Mouse (Mus musculus) stomach, embryonic 16.5 days (tissue): ENCODE data around the gene Dock11. TPM values are rescaled to one million over a fixed set of nuclear protein-coding genes. Genes with fewer than 3 reads are reported as not detected.

Experiments
- ATAC-seq: fragments of 200-750 bp; cut with Nextera tagmentation; 2 replicates; pipeline ENCODE4 v1.8.0; 2017; ENCODE audit warnings: moderate number of reproducible peaks, moderate TSS enrichment; ENCODE audit not compliant: insufficient read depth, low FRiP score
- H3K27ac ChIP-seq: fragments of 300-500 bp; sonication (generic); 2 replicates; pipeline ENCODE4 v1.5.1; 2014; ENCODE audit warnings: low read length
- H3K27me3 ChIP-seq: fragments of 300-500 bp; sonication (generic); 2 replicates; pipeline ENCODE4 v1.6.1; 2014; ENCODE audit warnings: low read length, control low read depth, mixed read lengths; ENCODE audit not compliant: control insufficient read depth, insufficient read depth
- H3K36me3 ChIP-seq: fragments of 300-500 bp; sonication (generic); 2 replicates; pipeline ENCODE4 v1.6.1; 2014; ENCODE audit warnings: low read length; ENCODE audit not compliant: control insufficient read depth, insufficient read depth
- H3K4me1 ChIP-seq: fragments of 300-500 bp; sonication (generic); 2 replicates; pipeline ENCODE4 v1.6.1; 2014; ENCODE audit warnings: low read length, control low read depth, mixed read lengths; ENCODE audit not compliant: control insufficient read depth, insufficient read depth
- H3K4me2 ChIP-seq: fragments of 300-500 bp; sonication (generic); 2 replicates; pipeline ENCODE4 v1.6.1; 2014; ENCODE audit warnings: low read depth, low read length, mixed read lengths
- H3K4me3 ChIP-seq: fragments of 300-500 bp; sonication (generic); replicated peaks from 2 replicates; pipeline ENCODE4 v1.5.1; 2014; ENCODE audit warnings: mild to moderate bottlenecking, low read length
- H3K9ac ChIP-seq: fragments of 300-500 bp; sonication (generic); 2 replicates; pipeline ENCODE4 v1.6.1; 2014; ENCODE audit warnings: low read length
- H3K9me3 ChIP-seq: fragments of 300-500 bp; sonication (generic); replicated peaks from 2 replicates; pipeline ENCODE4 v1.6.1; 2016; ENCODE audit warnings: low read length, control low read depth; ENCODE audit not compliant: control insufficient read depth
- WGBS: fragments of 180-500 bp; shearing (Covaris S2); extraction: QIAGEN DNeasy Blood & Tissue Kit; methylation state at CpG from one replicate; pipeline ENCODE4 v1.1.7; 2014; 5-methylcytosine and 5-hydroxymethylcytosine counted together
- polyA plus RNA-seq: library from polyadenylated mRNA; unstranded; fragments of >200 nt; fragmentation: Nextera tagmentation; extraction: Ambion mirVana; gene quantifications from 2 replicates; pipeline ENCODE4 v1.2.1, GENCODE M21; 2015

The Dock11 gene
- polyA plus RNA-seq, 1 experiment from 2014 or later, result 20.7 TPM

DNA sequence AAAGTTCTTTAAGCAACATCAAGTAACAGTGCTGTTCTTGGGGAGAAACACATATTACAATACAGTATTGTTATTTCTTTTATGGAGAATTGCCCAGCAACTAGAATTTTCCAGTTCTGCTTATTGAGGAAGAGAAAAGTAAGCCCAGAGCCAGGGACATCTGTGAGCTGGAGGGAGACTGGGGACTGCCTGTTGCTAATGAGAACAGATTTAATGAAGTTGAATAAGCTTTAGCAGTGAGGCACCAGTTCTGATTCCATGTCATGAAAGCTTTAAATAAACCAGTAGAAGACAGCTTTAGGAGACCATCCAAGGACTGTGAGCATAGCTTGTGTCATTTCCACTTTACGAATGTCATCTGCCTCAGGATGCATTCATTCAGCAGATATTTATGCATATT is 99.3 kb downstream of the Dock11 start:
- no peak for ATAC-seq
- H3K4me3 ChIP-seq, result no peak overlapping the region
- no peak overlapping the region for H3K4me2 ChIP-seq
- no peaks in the 10 kb centered on the region for H3K36me3 ChIP-seq
- no peak overlapping the region for H3K9ac ChIP-seq
- no peak overlapping the region for H3K27ac ChIP-seq
- no peaks in the 10 kb centered on the region for H3K4me1 ChIP-seq
- H3K9me3 ChIP-seq, result no peaks in the 10 kb centered on the region
- no peaks in the 10 kb centered on the region for H3K27me3 ChIP-seq
- WGBS, result 95% methylated on average over 1 of the region's 1 CpGs

DNA sequence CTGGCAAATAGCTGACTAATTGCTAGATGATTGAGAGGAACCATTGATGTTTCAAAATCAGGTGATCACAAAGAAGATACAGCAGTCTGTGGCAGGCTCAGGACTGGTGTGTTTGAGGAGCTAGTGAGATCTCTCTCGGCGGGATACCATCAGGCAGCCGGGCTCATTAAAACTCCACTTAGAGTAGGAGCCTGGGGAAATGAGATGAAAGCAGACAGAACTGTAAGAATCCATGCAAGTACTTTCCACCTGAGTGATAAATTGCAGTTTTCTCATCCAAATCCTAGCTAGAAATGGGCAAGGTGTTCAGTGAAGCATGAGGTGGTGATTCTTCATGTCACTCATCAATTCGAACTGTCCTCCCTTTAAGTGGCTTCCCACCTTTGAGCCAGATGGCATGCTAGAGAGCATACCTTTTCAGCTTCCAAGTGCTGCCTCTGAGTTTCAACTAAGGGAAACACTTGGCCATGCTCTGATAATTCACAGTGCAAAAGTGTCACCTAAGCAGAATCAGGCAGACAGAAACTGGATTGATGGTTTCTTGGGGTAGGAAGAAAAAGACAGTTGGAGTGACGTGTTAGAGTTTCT is 102.0 kb downstream of the Dock11 start:
- Histone ChIP-seq H3K4me1 (no peaks in the 10 kb centered on the region), H3K4me3 (no peak overlapping the region), H3K27ac (no peak overlapping the region), H3K36me3 (no peaks in the 10 kb centered on the region), H3K9me3 (no peaks in the 10 kb centered on the region), H3K9ac (no peak overlapping the region), H3K4me2 (no peak overlapping the region), H3K27me3 (no peaks in the 10 kb centered on the region)
- no peak for ATAC-seq
- WGBS, result 78% methylated on average over 5 of the region's 5 CpGs

DNA sequence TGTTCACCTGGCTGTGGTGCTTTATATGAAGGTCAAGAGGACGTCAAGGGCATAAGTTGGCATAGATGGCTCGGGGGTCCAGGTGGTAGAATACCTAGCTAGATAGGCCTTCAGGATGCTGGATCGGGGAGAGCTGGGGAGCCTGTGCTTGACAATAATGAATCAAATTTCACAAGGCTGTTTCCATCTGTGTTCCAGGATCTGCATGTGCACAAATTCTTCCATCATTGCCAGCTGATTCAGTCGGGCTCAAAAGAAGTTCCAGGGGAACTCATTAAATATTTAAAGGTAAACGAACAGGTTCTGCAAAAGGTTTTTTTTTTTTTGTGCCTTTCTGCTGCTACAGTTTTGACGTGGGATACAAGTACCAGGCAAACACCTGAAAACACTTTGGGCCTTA is 105.6 kb downstream of the Dock11 start:
- Histone ChIP-seq H3K36me3 (no peaks in the 10 kb centered on the region), H3K4me3 (no peak overlapping the region), H3K9me3 (no peaks in the 10 kb centered on the region), H3K27me3 (no peaks in the 10 kb centered on the region), H3K27ac (no peak overlapping the region), H3K9ac (no peak overlapping the region), H3K4me1 (no peaks in the 10 kb centered on the region), H3K4me2 (no peak overlapping the region)
- WGBS, result 74% methylated on average over 6 of the region's 6 CpGs
- no peak for ATAC-seq

DNA sequence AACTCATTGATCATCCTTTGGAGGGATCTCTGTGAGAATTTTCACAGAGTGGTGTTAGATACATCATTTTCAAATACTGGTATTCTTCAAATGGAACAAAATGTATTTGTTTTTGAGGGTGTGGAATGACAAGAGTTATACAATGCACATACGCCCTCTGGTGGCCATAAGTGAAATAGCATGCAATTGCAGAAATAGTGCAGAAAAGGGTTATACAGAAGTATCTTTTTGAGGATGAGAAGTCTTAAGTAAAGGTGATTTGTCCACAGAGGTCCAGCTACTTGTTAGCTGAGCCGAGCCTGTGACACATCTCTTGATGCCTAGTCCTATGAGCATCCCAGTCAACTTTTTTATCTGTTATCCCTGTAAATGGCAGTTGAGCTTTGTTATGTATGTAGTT is 108.4 kb downstream of the Dock11 start:
- no peaks in the 10 kb centered on the region for H3K4me1 ChIP-seq
- no peak overlapping the region for H3K27ac ChIP-seq
- H3K9ac ChIP-seq, result no peak overlapping the region
- no peak overlapping the region for H3K4me3 ChIP-seq
- ATAC-seq, result no peak
- H3K27me3 ChIP-seq, result no peaks in the 10 kb centered on the region
- H3K9me3 ChIP-seq, result no peaks in the 10 kb centered on the region
- H3K36me3 ChIP-seq, result no peaks in the 10 kb centered on the region
- 15% methylated on average over 2 of the region's 2 CpGs for WGBS
- no peak overlapping the region for H3K4me2 ChIP-seq

DNA sequence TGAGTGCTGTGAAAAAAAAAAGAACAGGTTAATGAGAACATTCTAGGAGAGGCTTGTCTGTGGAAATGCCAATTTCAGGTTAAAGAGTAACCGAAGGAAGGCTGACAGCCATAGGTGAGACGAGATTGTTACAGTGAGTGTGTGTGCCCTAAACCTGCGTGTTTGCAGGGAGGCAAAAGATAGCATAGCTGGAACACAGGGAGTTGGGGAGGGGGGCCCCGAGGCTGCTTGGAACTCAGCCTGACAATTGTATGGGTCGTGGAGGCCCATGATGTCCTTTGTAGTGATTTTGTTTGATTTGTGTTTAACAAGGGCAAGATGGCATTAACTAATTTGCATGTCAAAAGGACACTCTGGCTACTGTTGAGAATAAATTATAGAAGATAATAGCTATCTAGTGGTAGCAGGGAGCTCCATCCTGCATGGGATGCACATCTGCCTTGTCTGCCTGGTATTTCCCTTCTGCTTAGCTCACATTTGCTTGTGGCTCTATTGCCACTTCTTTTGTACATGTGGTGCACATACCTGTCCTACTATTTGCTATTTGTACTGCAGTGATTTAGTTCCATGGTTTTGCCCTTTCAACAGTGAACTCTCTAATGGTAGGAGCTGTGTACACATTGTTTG is 109.3 kb downstream of the Dock11 start:
- no peaks in the 10 kb centered on the region for H3K27me3 ChIP-seq
- no peaks in the 10 kb centered on the region for H3K36me3 ChIP-seq
- no peak for ATAC-seq
- no peak overlapping the region for H3K4me3 ChIP-seq
- H3K9me3 ChIP-seq, result no peaks in the 10 kb centered on the region
- no peak overlapping the region for H3K9ac ChIP-seq
- H3K4me1 ChIP-seq, result no peaks in the 10 kb centered on the region
- no peak overlapping the region for H3K4me2 ChIP-seq
- H3K27ac ChIP-seq, result no peak overlapping the region
- 63% methylated on average over 5 of the region's 5 CpGs for WGBS

DNA sequence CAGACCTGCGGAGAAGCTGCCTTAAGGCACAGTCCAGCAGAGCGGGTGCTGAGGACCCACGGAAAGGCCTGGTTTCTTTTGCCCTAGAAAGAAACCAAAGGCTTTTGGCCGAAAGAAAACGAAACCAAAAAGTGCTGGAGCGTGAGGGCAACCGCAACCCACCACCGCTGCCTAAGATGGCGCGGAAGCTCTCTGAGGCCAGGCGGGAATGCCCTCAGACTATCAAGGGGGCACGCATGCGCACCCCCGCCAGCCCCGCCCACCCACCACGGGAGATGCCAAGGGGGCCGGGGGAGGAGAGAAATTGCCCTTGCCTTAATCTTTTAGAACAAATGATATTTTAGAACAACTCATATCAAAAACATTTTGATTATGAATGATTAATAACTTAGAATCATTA is 137.0 kb downstream of the Dock11 start:
- Histone ChIP-seq H3K9me3 (no peaks in the 10 kb centered on the region), H3K9ac (no peak overlapping the region), H3K4me1 (no peaks in the 10 kb centered on the region), H3K4me3 (no peak overlapping the region), H3K36me3 (no peaks in the 10 kb centered on the region), H3K4me2 (no peak overlapping the region), H3K27me3 (no peaks in the 10 kb centered on the region), H3K27ac (no peak overlapping the region)
- 88% methylated on average over 17 of the region's 17 CpGs for WGBS
- no peak for ATAC-seq

DNA sequence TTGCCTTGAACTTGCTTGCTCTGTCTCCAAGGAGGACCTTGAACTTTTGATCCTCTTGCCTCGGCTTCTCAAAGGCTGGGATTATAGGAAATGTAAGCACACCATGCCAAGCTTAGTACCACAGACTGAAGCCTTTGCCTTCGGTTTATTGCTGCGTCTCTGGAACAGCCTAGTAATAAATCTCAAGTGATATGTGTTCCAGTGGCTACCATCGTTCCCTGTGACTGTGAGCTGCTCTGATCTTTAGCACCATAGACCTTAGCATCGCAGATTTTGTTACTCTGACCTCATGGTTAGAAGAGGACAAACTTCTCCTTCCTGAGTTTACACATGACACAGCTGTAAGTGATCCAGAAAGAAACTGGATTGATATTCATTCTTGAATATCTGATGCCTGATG is 142.5 kb downstream of the Dock11 start:
- Histone ChIP-seq H3K4me2 (no peak overlapping the region), H3K9me3 (no peaks in the 10 kb centered on the region), H3K4me1 (no peaks in the 10 kb centered on the region), H3K27me3 (no peaks in the 10 kb centered on the region), H3K4me3 (no peak overlapping the region), H3K36me3 (no peaks in the 10 kb centered on the region), H3K27ac (no peak overlapping the region), H3K9ac (no peak overlapping the region)
- no peak for ATAC-seq
- 68% methylated on average over 5 of the region's 5 CpGs for WGBS

DNA sequence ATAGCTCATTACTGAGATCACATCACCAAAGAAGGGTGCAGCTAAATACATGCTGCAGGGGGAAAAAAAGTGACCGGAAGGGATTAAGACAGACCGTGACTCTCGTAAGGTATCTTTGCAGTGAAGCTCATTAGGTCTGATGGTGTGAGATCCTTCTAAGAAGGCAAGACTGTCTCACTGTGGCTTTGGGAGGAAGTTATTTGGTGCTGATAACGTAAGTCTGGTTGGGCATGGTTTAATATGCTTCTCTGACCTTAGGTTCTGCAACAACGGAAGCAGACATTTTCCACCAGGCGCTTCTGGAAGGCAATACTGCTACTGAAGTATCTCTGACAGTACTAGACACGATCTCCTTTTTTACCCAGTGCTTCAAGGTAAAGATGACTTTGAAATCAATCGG is 145.4 kb downstream of the Dock11 start:
- Histone ChIP-seq H3K27me3 (no peaks in the 10 kb centered on the region), H3K4me1 (no peaks in the 10 kb centered on the region), H3K36me3 (no peaks in the 10 kb centered on the region), H3K4me2 (no peak overlapping the region), H3K9ac (no peak overlapping the region), H3K27ac (no peak overlapping the region), H3K4me3 (no peak overlapping the region), H3K9me3 (no peaks in the 10 kb centered on the region)
- 88% methylated on average over 8 of the region's 8 CpGs for WGBS
- no peak for ATAC-seq

DNA sequence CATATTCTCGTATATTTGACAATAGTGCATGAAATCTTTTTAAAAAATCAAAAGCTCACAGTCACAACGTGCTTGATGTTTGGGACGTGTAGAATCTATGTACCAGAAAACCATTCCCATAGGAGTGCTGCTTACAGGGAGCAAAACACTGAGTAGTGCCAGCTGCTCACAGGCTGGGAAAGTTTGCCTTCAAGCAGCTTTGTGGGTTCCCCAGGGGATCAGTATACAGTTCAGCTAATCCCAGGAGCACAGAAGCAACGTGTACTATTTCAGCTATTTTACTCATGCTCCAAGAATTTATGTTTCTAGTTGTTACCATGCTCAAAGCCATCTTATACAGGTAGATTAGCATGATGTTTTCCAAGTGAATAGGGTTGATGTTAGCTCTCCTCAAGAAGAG is 157.1 kb downstream of the Dock11 start:
- H3K9me3 ChIP-seq, result no peaks in the 10 kb centered on the region
- no peak overlapping the region for H3K4me3 ChIP-seq
- H3K27me3 ChIP-seq, result no peaks in the 10 kb centered on the region
- 0 out of 2 replicates have a peak, but pooled peaks cover 2% of the 10 kb centered on the region for H3K36me3 ChIP-seq
- H3K4me2 ChIP-seq, result no peak overlapping the region
- no peak overlapping the region for H3K9ac ChIP-seq
- ATAC-seq, result no peak
- 61% methylated on average over 4 of the region's 4 CpGs for WGBS
- no peaks in the 10 kb centered on the region for H3K4me1 ChIP-seq
- H3K27ac ChIP-seq, result no peak overlapping the region
